In the genomic region with DNA sequence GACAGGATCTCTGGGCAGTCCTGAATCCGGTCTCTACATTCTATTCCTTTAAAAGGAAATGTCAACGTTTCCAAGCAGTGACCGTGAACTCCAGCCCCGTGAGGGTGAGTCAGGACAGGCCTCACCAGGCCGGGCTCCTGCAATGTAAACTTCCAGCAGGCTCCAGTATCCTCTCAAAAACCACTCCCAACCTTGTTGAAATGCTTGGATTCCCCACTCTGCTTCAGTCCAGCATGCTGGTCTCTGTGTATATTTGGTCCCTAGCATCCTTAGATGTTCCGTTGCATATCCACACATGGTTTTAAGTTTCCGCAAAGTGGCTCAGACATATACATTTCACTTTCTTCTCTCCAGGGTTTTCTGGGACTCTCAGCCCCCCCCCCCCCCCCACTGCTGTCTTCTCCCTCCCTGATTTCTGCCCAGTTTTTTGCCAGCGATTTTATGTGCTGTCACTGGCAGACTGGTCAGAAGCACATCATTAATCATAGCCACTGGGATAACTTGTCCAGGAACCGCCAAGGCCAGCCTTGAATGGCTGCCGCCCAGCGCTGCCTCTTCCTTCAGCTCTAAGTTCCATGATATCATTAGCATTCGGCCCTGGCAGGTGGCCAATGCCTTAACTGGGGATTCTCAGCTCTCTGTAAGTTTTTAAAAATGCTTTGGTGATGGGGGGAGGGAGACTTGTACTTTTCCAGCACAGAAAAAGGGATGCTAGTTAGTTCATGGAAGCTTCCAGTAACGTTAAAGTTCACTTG, we compare ENCODE assay signal across 9 mouse cellular contexts.
DNase-seq lines count a peak whose midpoint lies in the region; ATAC-seq and TF ChIP-seq lines count a peak whose summit lies in the region.
"Had no signal": no experiment of that assay in that cellular context is flagged by ENCODE, and none has a peak within 500 bp of the region (broad histone marks: within the 10 kb centered on the region; RNA-seq: fewer than 3 reads in every experiment).

No protein-coding gene starts in this region.

- H3K4me2 ChIP-seq in intestine, embryonic 14.5 days (ENCODE audit: low read length): peak overlapping the region; percentile 9; the same call in 1 of the 2 replicates
- H3K4me2 ChIP-seq in intestine, postnatal 0 days (replicated peaks; ENCODE audit: low read depth): no peak overlapping the region
- H3K4me2 ChIP-seq in embryonic facial prominence, embryonic 14.5 days (ENCODE audit: low read depth, low read length): peak overlapping the region; percentile 31
- peak overlapping the region; percentile 21 for H3K4me2 ChIP-seq in heart, embryonic 15.5 days
- no peak overlapping the region for H3K4me2 ChIP-seq in midbrain, postnatal 0 days (ENCODE audit: low read depth, low read length, poor library complexity, severe bottlenecking)
- H3K4me2 ChIP-seq: neural tube, embryonic 12.5 days had no signal

- no peaks in the 10 kb centered on the region for H3K9me3 ChIP-seq in intestine, embryonic 14.5 days (ENCODE audit: control insufficient read depth, low read length)
- no peaks in the 10 kb centered on the region for H3K9me3 ChIP-seq in intestine, postnatal 0 days (ENCODE audit: control insufficient read depth)
- no peaks in the 10 kb centered on the region for H3K9me3 ChIP-seq in embryonic facial prominence, embryonic 14.5 days (ENCODE audit: control insufficient read depth, low read length)
- no peaks in the 10 kb centered on the region for H3K9me3 ChIP-seq in heart, embryonic 15.5 days (replicated peaks)
- H3K9me3 ChIP-seq in midbrain, postnatal 0 days (ENCODE audit: low read length): no peaks in the 10 kb centered on the region
- H3K9me3 ChIP-seq: neural tube, embryonic 12.5 days had no signal

- no peaks in the 10 kb centered on the region for H3K36me3 ChIP-seq in intestine, embryonic 14.5 days (ENCODE audit: control insufficient read depth, insufficient read depth, low read length)
- no peaks in the 10 kb centered on the region for H3K36me3 ChIP-seq in intestine, postnatal 0 days (ENCODE audit: control insufficient read depth, insufficient read depth)
- H3K36me3 ChIP-seq in embryonic facial prominence, embryonic 14.5 days (ENCODE audit: control insufficient read depth, insufficient read depth, low read length): no peaks in the 10 kb centered on the region
- no peaks in the 10 kb centered on the region for H3K36me3 ChIP-seq in heart, embryonic 15.5 days
- no peaks in the 10 kb centered on the region for H3K36me3 ChIP-seq in midbrain, postnatal 0 days (ENCODE audit: insufficient read depth, low read length)
- H3K36me3 ChIP-seq: neural tube, embryonic 12.5 days had no signal

- no peak for TF ChIP-seq CTCF in intestine, postnatal 0 days (IDR thresholded peaks at IDR 0.05; ENCODE audit: low read depth)
- TF ChIP-seq CTCF in midbrain, postnatal 0 days (IDR thresholded peaks at IDR 0.05): no peak

- H3K9ac ChIP-seq in intestine, embryonic 14.5 days (ENCODE audit: low read length): no peak overlapping the region
- no peak overlapping the region for H3K9ac ChIP-seq in intestine, postnatal 0 days (ENCODE audit: low read depth, low read length)
- 0 out of 2 replicates have a peak overlapping the region, but pooled peaks have one; percentile 9 for H3K9ac ChIP-seq in embryonic facial prominence, embryonic 14.5 days (ENCODE audit: low read depth, low read length)
- H3K9ac ChIP-seq in heart, embryonic 15.5 days: no peak overlapping the region
- no peak overlapping the region for H3K9ac ChIP-seq in midbrain, postnatal 0 days (replicated peaks; ENCODE audit: low read length, poor library complexity, severe bottlenecking)
- H3K9ac ChIP-seq: neural tube, embryonic 12.5 days had no signal

- H3K27ac ChIP-seq in intestine, embryonic 14.5 days (ENCODE audit: low read depth): peak overlapping the region; percentile 80
- no peak overlapping the region for H3K27ac ChIP-seq in intestine, postnatal 0 days (ENCODE audit: low read depth, low read length)
- peak overlapping the region; percentile 12 for H3K27ac ChIP-seq in embryonic facial prominence, embryonic 14.5 days (replicated peaks; ENCODE audit: low read depth, low read length)
- peak overlapping the region; percentile 70 for H3K27ac ChIP-seq in heart, embryonic 15.5 days
- no peak overlapping the region for H3K27ac ChIP-seq in midbrain, postnatal 0 days (ENCODE audit: low read depth, low read length)
- H3K27ac ChIP-seq: neural tube, embryonic 12.5 days had no signal

- no peaks in the 10 kb centered on the region for H3K27me3 ChIP-seq in intestine, embryonic 14.5 days (replicated peaks; ENCODE audit: control insufficient read depth, insufficient read depth, low read length)
- no peaks in the 10 kb centered on the region for H3K27me3 ChIP-seq in intestine, postnatal 0 days (replicated peaks; ENCODE audit: control insufficient read depth, insufficient read depth, low read length)
- H3K27me3 ChIP-seq in embryonic facial prominence, embryonic 14.5 days (replicated peaks; ENCODE audit: control insufficient read depth, insufficient read depth, low read length): no peaks in the 10 kb centered on the region
- no peaks in the 10 kb centered on the region for H3K27me3 ChIP-seq in heart, embryonic 15.5 days
- H3K27me3 ChIP-seq in midbrain, postnatal 0 days (ENCODE audit: insufficient read depth, low read length): no peaks in the 10 kb centered on the region
- H3K27me3 ChIP-seq: neural tube, embryonic 12.5 days had no signal

- WGBS in intestine, embryonic 14.5 days: 23% methylated on average over 13 of the region's 13 CpGs
- whole genome bisulfite sequencing in intestine, postnatal 0 days: 34% methylated on average over 13 of the region's 13 CpGs
- WGBS in embryonic facial prominence, embryonic 14.5 days: 28% methylated on average over 13 of the region's 13 CpGs
- WGBS in heart, embryonic 15.5 days: 19% methylated on average over 13 of the region's 13 CpGs
- 54% methylated on average over 13 of the region's 13 CpGs for WGBS in midbrain, postnatal 0 days

- no peak overlapping the region for H3K4me3 ChIP-seq in intestine, embryonic 14.5 days (ENCODE audit: low read depth, low read length)
- no peak overlapping the region for H3K4me3 ChIP-seq in intestine, postnatal 0 days (ENCODE audit: low read depth, low read length)
- H3K4me3 ChIP-seq in embryonic facial prominence, embryonic 14.5 days (ENCODE audit: low read depth, low read length): no peak overlapping the region
- H3K4me3 ChIP-seq in heart, embryonic 15.5 days: no peak overlapping the region
- H3K4me3 ChIP-seq in midbrain, postnatal 0 days (ENCODE audit: low read depth, low read length): no peak overlapping the region
- H3K4me3 ChIP-seq: neural tube, embryonic 12.5 days had no signal

- peak; percentile 77 for DNase-seq in intestine, embryonic 14.5 days (ENCODE audit: low spot score)
- DNase-seq in embryonic facial prominence, embryonic 14.5 days (ENCODE audit: low spot score): peak; percentile 92
- DNase-seq in kidney, postnatal 4 days: peak; percentile 86 to 91
- DNase-seq in midbrain, postnatal 0 days (ENCODE audit: low spot score): peak; percentile 79
- peak; percentile 77 for DNase-seq in urinary bladder, postnatal 14 days (ENCODE audit: low spot score)
- no peak for DNase-seq in thymus, postnatal 0 days (ENCODE audit: low spot score)

- peaks cover 35% of the 10 kb centered on the region for H3K4me1 ChIP-seq in intestine, embryonic 14.5 days (replicated peaks; ENCODE audit: control insufficient read depth, insufficient read depth, low read length)
- no peaks in the 10 kb centered on the region for H3K4me1 ChIP-seq in intestine, postnatal 0 days (replicated peaks; ENCODE audit: control insufficient read depth, insufficient read depth, low read length)
- peaks cover 36% of the 10 kb centered on the region for H3K4me1 ChIP-seq in embryonic facial prominence, embryonic 14.5 days (ENCODE audit: control insufficient read depth, insufficient read depth, low read length)
- H3K4me1 ChIP-seq in heart, embryonic 15.5 days (replicated peaks): peaks cover 44% of the 10 kb centered on the region
- H3K4me1 ChIP-seq in midbrain, postnatal 0 days (ENCODE audit: insufficient read depth, low read length): no peaks in the 10 kb centered on the region

- ATAC-seq in intestine, embryonic 14.5 days (replicated peaks; ENCODE audit: low FRiP score, low TSS enrichment, low read depth): peak; percentile 84
- no peak for ATAC-seq in intestine, postnatal 0 days
- peak; percentile 61; the same call in 1 of the 2 replicates for ATAC-seq in embryonic facial prominence, embryonic 14.5 days (ENCODE audit: low read depth)
- ATAC-seq in heart, embryonic 15.5 days (replicated peaks; ENCODE audit: insufficient number of reproducible peaks, insufficient read depth, low FRiP score, low read depth): peak; percentile 79
- ATAC-seq in midbrain, postnatal 0 days (ENCODE audit: low FRiP score): no peak

Comparison
In these comparisons a context has a peak if more than half of its experiments do, and no peak if none do; other contexts are left out.
1. ATAC-seq: peak in intestine, embryonic 14.5 days (single experiment), embryonic facial prominence, embryonic 14.5 days (single experiment) and heart, embryonic 15.5 days (single experiment); none in intestine, postnatal 0 days (single experiment) and midbrain, postnatal 0 days (single experiment).
2. H3K27ac ChIP-seq: peak in intestine, embryonic 14.5 days (single experiment), embryonic facial prominence, embryonic 14.5 days (single experiment) and heart, embryonic 15.5 days (single experiment); none in intestine, postnatal 0 days (single experiment) and midbrain, postnatal 0 days (single experiment).
3. H3K4me2 ChIP-seq: peak in intestine, embryonic 14.5 days (single experiment), embryonic facial prominence, embryonic 14.5 days (single experiment) and heart, embryonic 15.5 days (single experiment); none in intestine, postnatal 0 days (single experiment) and midbrain, postnatal 0 days (single experiment).